Mouse (Mus musculus) bone marrow macrophage, adult 2 months (primary cell): Measurements from ENCODE around the gene Larp1.

ENCODE experiments used
- CTCF ChIP-seq: IDR thresholded peaks from 2 replicates; pipeline ENCODE4 v1.5.1; 2012; ENCODE audit warnings: low read depth, mild to moderate bottlenecking, low read length, moderate library complexity
- POLR2A ChIP-seq: IDR thresholded peaks from 2 replicates; pipeline ENCODE4 v1.6.1; 2012; ENCODE audit warnings: mild to moderate bottlenecking, low read depth, low read length, borderline replicate concordance

GRCm38 (mm10) chr11:57986456-57986855 is 22.4 kb upstream of the Larp1 start:
- no peak for TF ChIP-seq CTCF
- no peak for TF ChIP-seq POLR2A
